Mouse (Mus musculus) telencephalon, adult 2 months (tissue): ENCODE data around the gene Fpr-rs4.
"Not testable (repeated sequence)": the region's sequence is repeated elsewhere in the genome, so short reads cannot be mapped to it uniquely, and the experiment has no call there.

Experiments used
- DNase-seq: peaks from one replicate; pipeline ENCODE4 v3.0.0-alpha.2; 2011; ENCODE audit warnings: low read depth, low spot score

The Fpr-rs4 gene

GRCm38 (mm10) chr17:18021433-18021832 is at the start of gene Fpr-rs4:
TSS of gene Fpr-rs4 (plus strand) at chr17:18021733.
- DNase-seq: no peak

- DNase-seq: no peak
These were observed 48.1 kb upstream of the Fpr-rs4 start for GRCm38 (mm10) chr17:17973443-17973842.

GRCm38 (mm10) chr17:17981232-17981631 is 40.3 kb upstream of the Fpr-rs4 start:
- not testable (repeated sequence) for DNase-seq

- DNase-seq: no peak
These were observed 16.8 kb upstream of the Fpr-rs4 start for GRCm38 (mm10) chr17:18004752-18005151.

- no peak for DNase-seq
These were observed 27.6 kb downstream of the Fpr-rs4 start, which contains the start of gene Vmn2r124 for GRCm38 (mm10) chr17:18049124-18049523. TSS of gene Vmn2r124 (plus strand) at chr17:18049424.
